Mouse (Mus musculus) hindbrain, postnatal 0 days (tissue): ENCODE results near the gene Wfdc18. TPM values are rescaled to one million over a fixed set of nuclear protein-coding genes. Genes with fewer than 3 reads are reported as not detected.

ENCODE experiments used
- ATAC-seq: fragments of 200-750 bp; cut with Nextera tagmentation; 2 replicates; pipeline ENCODE4 v1.8.0; 2017; ENCODE audit warnings: mild to moderate bottlenecking, moderate TSS enrichment, moderate library complexity
- DNase-seq: peaks from one replicate; pipeline ENCODE4 v3.0.0-alpha.2; 2015; ENCODE audit warnings: low spot score
- H3K27ac ChIP-seq: fragments of 300-500 bp; sonication (generic); 2 replicates; pipeline ENCODE4 v1.5.1; 2014; ENCODE audit warnings: mild to moderate bottlenecking
- H3K27me3 ChIP-seq: fragments of 300-500 bp; sonication (generic); 2 replicates; pipeline ENCODE4 v1.6.1; 2014; ENCODE audit warnings: low read length, mixed read lengths; ENCODE audit not compliant: insufficient read depth
- H3K36me3 ChIP-seq: fragments of 300-500 bp; sonication (generic); 2 replicates; pipeline ENCODE4 v1.6.1; 2014; ENCODE audit warnings: low read length, mixed read lengths; ENCODE audit not compliant: insufficient read depth
- H3K4me1 ChIP-seq: fragments of 300-500 bp; sonication (generic); 2 replicates; pipeline ENCODE4 v1.6.1; 2014; ENCODE audit warnings: antibody characterized with exemption, low read length, mixed read lengths; ENCODE audit not compliant: insufficient read depth
- H3K4me2 ChIP-seq: fragments of 300-500 bp; sonication (generic); 2 replicates; pipeline ENCODE4 v1.6.1; 2014; ENCODE audit warnings: low read depth, mild to moderate bottlenecking, low read length, moderate library complexity, mixed read lengths
- H3K4me3 ChIP-seq: fragments of 300-500 bp; sonication (generic); 2 replicates; pipeline ENCODE4 v1.5.1; 2014; ENCODE audit warnings: low read length
- H3K9ac ChIP-seq: fragments of 300-500 bp; sonication (generic); replicated peaks from 2 replicates; pipeline ENCODE4 v1.6.1; 2014; ENCODE audit warnings: mild to moderate bottlenecking, low read length, moderate library complexity, mixed read lengths
- H3K9me3 ChIP-seq: fragments of 300-500 bp; sonication (generic); 2 replicates; pipeline ENCODE4 v1.6.1; 2016; ENCODE audit warnings: low read length, mixed read lengths
- CTCF ChIP-seq: IDR thresholded peaks from 2 replicates; pipeline ENCODE4 v1.5.1; 2016; ENCODE audit warnings: antibody characterized with exemption, control low read depth, low read depth
- WGBS: fragments of 180-500 bp; shearing (Covaris S2); extraction: QIAGEN DNeasy Blood & Tissue Kit; methylation state at CpG from one replicate; pipeline ENCODE4 v1.1.7; 2014; 5-methylcytosine and 5-hydroxymethylcytosine counted together
- polyA plus RNA-seq: library from polyadenylated mRNA; unstranded; fragments of >200 nt; fragmentation: Nextera tagmentation; extraction: Ambion mirVana; gene quantifications from 2 replicates; pipeline ENCODE4 v1.2.1, GENCODE M21; 2015
- total RNA-seq: library from RNA; depleted of rRNA; stranded (reverse); fragments of >200 nt; gene quantifications from 2 replicates; pipeline ENCODE4 v1.2.3, GENCODE M21; 2014

Wfdc18 gene
- total and polyA plus RNA-seq, 2 experiments from 2014 or later: 0.84 TPM; not detected in 1

DNA sequence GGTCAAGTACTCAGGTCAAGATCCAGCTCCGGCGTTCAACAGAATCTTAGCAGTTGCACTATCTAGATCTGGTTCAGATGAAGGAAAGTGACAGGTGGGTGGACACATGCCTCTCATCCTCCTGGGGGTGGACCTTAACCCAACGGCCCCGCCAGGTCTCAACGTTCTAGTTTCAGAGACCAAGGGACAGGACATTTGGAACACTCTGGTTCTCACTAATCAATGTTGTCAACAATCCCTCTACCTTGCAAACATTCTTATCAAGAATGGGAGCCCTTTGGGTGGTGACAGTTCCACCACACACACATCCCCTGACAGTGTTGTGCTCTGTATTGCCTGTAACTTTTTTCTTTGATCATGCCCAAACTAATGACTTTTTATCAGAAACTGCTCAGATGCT, 33.0 kb downstream of the Wfdc18 start:
- Histone ChIP-seq H3K4me2 (no peak overlapping the region), H3K27me3 (no peaks in the 10 kb centered on the region), H3K9me3 (no peaks in the 10 kb centered on the region), H3K4me3 (no peak overlapping the region), H3K9ac (no peak overlapping the region), H3K27ac (no peak overlapping the region), H3K4me1 (no peaks in the 10 kb centered on the region), H3K36me3 (no peaks in the 10 kb centered on the region)
- ATAC-seq (no peak), DNase-seq (no peak)
- 81% methylated on average over 5 of the region's 5 CpGs for WGBS
- TF ChIP-seq CTCF: no peak

DNA sequence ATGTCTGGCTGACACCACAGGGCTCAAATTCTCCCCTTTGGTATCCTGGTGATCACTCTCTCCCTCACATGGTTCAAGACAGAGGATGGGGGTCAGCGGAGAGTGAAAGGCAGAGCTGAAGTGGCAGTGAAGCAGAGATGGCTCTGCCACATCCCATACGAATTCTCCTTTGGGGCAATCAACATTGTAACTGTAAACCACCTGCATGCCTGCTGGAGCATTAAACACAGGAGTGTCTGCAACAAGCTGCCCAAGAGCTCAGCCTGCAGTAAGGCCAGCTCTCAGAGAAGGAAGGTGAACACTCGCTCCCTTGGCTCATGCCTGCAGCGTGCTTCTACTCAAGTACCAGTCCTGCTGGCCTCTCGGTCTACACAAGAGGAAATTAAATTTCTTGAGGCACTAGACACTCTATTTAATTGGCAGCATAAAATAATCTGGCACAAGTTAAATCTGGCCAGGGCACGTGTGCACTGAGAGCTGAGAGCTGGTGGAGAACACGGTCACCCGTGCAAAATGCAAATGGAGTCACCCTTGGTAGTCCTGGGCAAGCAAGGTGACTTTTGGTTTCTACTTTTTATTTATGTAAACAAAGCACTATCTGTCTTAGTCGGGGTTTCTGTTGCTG, 34.0 kb downstream of the Wfdc18 start:
- ATAC-seq: no peak
- DNase-seq: no peak
- Histone ChIP-seq H3K27me3 (no peaks in the 10 kb centered on the region), H3K4me2 (no peak overlapping the region), H3K36me3 (no peaks in the 10 kb centered on the region), H3K4me1 (no peaks in the 10 kb centered on the region), H3K27ac (no peak overlapping the region), H3K9me3 (no peaks in the 10 kb centered on the region), H3K9ac (no peak overlapping the region), H3K4me3 (no peak overlapping the region)
- no peak for TF ChIP-seq CTCF
- WGBS: 69% methylated on average over 9 of the region's 9 CpGs

DNA sequence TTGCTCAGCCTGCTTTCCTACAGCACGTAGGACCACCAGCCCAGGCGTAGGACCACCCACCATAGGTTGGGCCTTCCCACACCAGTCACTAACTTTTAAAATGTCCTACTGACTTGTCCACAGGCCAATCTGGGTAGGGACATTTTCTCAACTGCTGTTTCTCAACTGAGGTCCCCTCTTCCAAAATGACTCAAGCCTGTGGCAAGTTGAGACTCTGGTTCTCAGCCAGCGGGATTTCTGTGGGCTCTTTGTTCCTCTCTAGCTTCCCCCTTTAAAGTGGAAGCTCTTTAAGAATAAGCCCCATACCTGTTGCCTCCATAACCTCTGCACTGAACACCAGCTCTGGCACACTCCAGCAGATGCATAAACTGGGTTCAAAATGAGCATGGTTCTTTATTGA, 34.7 kb downstream of the Wfdc18 start:
- Histone ChIP-seq H3K27ac (no peak overlapping the region), H3K4me2 (no peak overlapping the region), H3K27me3 (0 out of 2 replicates have a peak, but pooled peaks cover 3% of the 10 kb centered on the region), H3K4me1 (no peaks in the 10 kb centered on the region), H3K4me3 (no peak overlapping the region), H3K9ac (no peak overlapping the region), H3K36me3 (no peaks in the 10 kb centered on the region), H3K9me3 (no peaks in the 10 kb centered on the region)
- no peak for TF ChIP-seq CTCF
- 84% methylated on average over 3 of the region's 3 CpGs for WGBS
- no peak for DNase-seq
- ATAC-seq: no peak

- no peaks in the 10 kb centered on the region for H3K36me3 ChIP-seq
- DNase-seq (no peak), ATAC-seq (no peak)
- H3K27ac ChIP-seq: no peak overlapping the region
- 0 out of 2 replicates have a peak, but pooled peaks cover 12% of the 10 kb centered on the region for H3K27me3 ChIP-seq
- no peak overlapping the region for H3K4me3 ChIP-seq
- 68% methylated on average over 4 of the region's 4 CpGs for WGBS
- H3K4me1 ChIP-seq: no peaks in the 10 kb centered on the region
- no peak overlapping the region for H3K4me2 ChIP-seq
- no peak for TF ChIP-seq CTCF
- no peaks in the 10 kb centered on the region for H3K9me3 ChIP-seq
- no peak overlapping the region for H3K9ac ChIP-seq
Observed at GRCm38 (mm10) chr11:83746152-83746551, 37.3 kb downstream of the Wfdc18 start.

GRCm38 (mm10) chr11:83746681-83747080, 37.9 kb downstream of the Wfdc18 start, which contains the start of gene Wfdc21:
TSS of gene Wfdc21 (plus strand) at chr11:83746940.
- Histone ChIP-seq H3K36me3 (no peaks in the 10 kb centered on the region), H3K27ac (no peak within 1 kb of the TSS), H3K4me1 (no peaks in the 10 kb centered on the region), H3K4me2 (no peak within 1 kb of the TSS), H3K9ac (no peak within 1 kb of the TSS), H3K9me3 (no peaks in the 10 kb centered on the region), H3K4me3 (no peak within 1 kb of the TSS), H3K27me3 (0 out of 2 replicates have a peak, but pooled peaks cover 17% of the 10 kb centered on the region)
- ATAC-seq: no peak
- no peak for TF ChIP-seq CTCF
- DNase-seq: no peak
- 69% methylated on average over 5 of the region's 5 CpGs for WGBS

DNA sequence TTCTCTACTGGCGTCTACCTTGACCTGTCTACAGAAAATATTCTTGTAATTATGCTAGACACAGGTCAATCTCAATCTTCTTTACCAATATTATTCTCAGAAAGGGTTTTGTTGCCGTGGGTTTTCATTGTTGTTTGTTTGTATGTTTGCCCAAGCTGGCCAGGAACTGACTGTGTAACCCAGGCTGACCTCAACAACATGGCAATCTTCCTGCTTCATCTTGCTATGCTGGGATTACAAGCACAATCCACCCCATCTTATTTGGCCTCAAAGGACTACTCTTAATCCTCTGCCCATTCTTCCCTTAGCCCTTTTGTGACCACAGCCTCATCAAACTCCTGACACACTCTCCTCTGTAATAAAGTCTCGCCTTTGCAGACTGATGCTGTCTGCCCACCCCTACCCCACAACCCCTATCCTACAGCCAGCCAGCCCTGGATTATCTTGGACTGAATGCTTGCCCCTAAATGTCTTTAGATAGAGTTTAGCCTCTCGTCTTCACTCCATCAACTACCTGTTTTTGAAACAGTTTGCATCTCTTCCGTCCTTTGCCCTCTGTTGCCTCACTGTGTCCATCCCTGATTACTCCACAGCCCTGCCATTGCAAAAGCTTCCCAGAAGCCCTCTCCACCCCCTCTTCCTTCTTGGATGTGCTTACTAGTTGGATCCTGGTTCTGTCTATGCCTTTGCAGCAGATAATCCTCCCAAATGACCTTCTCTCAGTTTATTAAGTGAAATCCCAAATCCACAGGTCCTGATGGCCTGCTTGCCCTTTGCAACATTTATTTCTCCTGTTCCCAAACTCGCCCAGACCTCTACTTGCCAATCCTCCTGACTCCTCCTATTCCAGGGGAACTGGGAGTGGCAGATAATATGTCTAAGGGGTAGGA, 38.8 kb downstream of the Wfdc18 start:
- no peaks in the 10 kb centered on the region for H3K36me3 ChIP-seq
- no peaks in the 10 kb centered on the region for H3K4me1 ChIP-seq
- H3K4me2 ChIP-seq: no peak overlapping the region
- H3K9ac ChIP-seq: no peak overlapping the region
- 0 out of 2 replicates have a peak, but pooled peaks cover 17% of the 10 kb centered on the region for H3K27me3 ChIP-seq
- no peak overlapping the region for H3K27ac ChIP-seq
- 69% methylated on average over 6 of the region's 6 CpGs for WGBS
- ATAC-seq (no peak), DNase-seq (no peak)
- H3K9me3 ChIP-seq: no peaks in the 10 kb centered on the region
- no peak overlapping the region for H3K4me3 ChIP-seq
- no peak for TF ChIP-seq CTCF
